Mouse (Mus musculus): ENCODE measurements around the gene Ctnnd2.

GRCm38 (mm10) chr15:30157975-30158374 lies 14.4 kb upstream of the Ctnnd2 start:
- no peak for TF ChIP-seq CTCF (IDR thresholded peaks at IDR 0.05; ENCODE audit: insufficient read depth, low read length)
- TF ChIP-seq POLR2A (IDR thresholded peaks at IDR 0.05; ENCODE audit: borderline replicate concordance, extremely low read depth, low read depth, low read length) = no peak

All from lung, adult 2 months (tissue).